Mouse (Mus musculus): ENCODE results near the gene Lhx5. TPM values are rescaled to one million over a fixed set of nuclear protein-coding genes. Genes with fewer than 3 reads are reported as not detected.
A peak's percentile ranks its signal among the peaks of the same experiment; 100 is the strongest.

The Lhx5 gene
- polyA plus RNA-seq, 1 experiment = not detected

DNA sequence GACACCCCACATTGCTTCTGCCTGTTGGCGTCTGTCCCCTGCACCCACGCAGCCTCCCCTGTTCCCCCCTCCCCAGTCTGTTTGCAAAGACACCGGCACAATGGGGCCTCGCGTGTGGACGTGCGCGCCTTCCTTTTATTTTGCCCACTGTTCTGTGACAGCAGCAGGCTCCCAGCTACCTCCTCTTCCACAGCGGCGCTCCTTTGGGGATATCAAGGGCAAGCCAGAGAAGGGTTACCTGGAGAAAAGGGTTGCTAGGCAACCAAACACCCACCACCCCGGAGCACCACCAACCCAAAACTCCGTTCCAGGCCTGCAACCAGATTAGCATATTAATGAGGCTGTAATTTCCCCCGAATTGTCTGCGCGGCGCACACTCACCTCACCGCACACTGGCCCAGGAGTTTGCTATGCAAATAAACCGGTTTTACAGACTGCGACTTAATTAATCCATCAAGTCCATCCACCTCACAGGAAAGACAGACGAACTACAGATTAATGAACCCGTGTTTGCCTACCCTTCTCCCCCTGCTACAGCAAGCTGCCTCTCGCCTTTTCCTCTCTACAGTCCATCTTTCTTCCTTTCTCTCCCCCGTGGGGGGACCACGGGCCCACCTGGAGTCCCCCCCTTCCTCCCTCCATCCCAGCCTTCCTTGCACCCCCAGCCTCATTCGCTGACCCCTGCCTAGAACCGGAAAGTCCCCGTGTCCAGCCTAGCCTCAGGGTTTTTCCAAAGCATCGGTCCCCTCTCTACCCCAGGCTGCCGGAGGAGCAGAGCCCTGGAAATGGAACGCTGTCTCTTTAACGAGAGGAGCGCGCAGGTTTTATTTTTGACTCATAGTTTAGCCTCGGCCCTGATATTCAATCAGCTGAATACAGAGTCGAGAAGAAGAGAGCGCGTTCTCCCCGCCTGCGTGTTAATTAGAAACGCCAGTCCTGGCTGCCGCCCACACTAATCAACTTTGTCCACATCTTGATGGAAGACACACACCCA is 21.8 kb upstream of the Lhx5 start:
- Histone ChIP-seq H3K27ac (ENCODE audit: insufficient read depth, low read depth, low read length) (no peak overlapping the region), H3K4me3 (ENCODE audit: insufficient read depth, low read length) (no peak overlapping the region), H3K4me1 (ENCODE audit: control insufficient read depth, insufficient read depth, low read length) (no peaks in the 10 kb centered on the region)
- TF ChIP-seq CTCF (IDR thresholded peaks at IDR 0.05; ENCODE audit: low read depth, low read length) (no peak), POLR2A (IDR thresholded peaks at IDR 0.05; ENCODE audit: borderline replicate concordance, low read depth, low read length) (no peak)

DNA sequence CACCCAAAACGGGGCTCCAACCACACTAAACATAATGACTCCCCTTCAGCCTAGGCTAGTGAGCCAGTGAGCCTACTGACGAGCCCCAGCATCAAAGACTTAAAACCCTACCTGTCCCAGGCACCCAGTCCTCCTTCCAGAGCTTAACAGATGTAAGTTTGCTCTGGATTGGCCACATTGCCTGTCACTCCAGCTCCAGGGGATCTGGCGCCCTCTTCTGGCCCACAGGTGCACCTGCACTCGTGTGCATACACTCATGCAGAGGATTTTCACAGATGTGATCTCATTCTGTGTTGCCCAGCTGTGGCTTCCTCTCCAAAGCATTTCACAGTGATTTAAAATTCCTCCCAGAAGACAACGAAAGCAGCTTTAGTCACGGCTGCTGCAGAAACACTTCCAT is 18.1 kb upstream of the Lhx5 start:
- Histone ChIP-seq H3K4me1 (ENCODE audit: control insufficient read depth, insufficient read depth, low read length) (no peaks in the 10 kb centered on the region), H3K4me3 (ENCODE audit: insufficient read depth, low read length) (no peak overlapping the region), H3K27ac (ENCODE audit: insufficient read depth, low read depth, low read length) (no peak overlapping the region)
- peak; percentile 21; the same call in 1 of the 2 replicates for TF ChIP-seq CTCF (IDR thresholded peaks at IDR 0.05; ENCODE audit: low read depth, low read length)
- TF ChIP-seq POLR2A (IDR thresholded peaks at IDR 0.05; ENCODE audit: borderline replicate concordance, low read depth, low read length) = no peak

DNA sequence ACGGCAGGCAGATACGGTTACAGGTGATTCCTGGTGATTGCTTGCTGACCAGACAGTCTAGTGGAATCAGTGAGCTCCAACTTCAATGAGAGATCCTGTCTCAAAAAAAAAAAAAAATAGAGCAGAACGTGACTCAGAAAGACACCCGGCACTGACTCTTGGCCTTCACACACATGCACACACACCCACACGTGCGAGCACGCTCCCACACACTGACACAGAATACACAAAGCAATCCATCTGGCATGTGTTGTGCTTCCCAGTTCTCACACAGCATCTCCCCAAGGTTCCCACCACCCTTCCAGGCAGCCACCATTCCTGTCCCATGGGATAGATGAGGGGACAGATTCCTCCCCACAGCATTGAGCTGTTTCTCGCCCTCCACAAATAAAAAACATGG is 11.4 kb upstream of the Lhx5 start:
- Histone ChIP-seq H3K27ac (ENCODE audit: insufficient read depth, low read depth, low read length) (no peak overlapping the region), H3K4me1 (ENCODE audit: control insufficient read depth, insufficient read depth, low read length) (no peaks in the 10 kb centered on the region), H3K4me3 (ENCODE audit: insufficient read depth, low read length) (no peak overlapping the region)
- no peak for TF ChIP-seq POLR2A (IDR thresholded peaks at IDR 0.05; ENCODE audit: borderline replicate concordance, low read depth, low read length)
- TF ChIP-seq CTCF (IDR thresholded peaks at IDR 0.05; ENCODE audit: low read depth, low read length) = no peak

DNA sequence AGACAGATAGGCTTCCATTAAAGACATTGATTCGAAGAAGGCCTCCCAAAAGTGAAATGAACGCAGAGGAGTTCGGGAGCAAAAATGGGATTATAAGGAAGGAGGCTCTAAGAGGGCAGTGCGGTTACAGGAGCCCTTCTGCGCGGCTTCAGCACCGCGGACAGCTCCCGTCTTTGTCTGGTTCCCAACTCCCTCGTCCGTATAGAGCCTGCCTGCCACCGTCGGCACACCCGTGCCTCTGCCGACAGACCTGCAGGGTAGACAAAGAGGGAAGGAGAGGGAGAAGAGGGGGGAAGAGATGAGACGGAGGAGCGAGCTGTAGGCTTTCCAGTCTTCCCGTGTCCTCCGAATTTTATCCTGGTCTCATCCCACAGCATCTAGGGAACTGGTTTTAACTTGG is 7.5 kb upstream of the Lhx5 start:
- no peak overlapping the region for H3K4me3 ChIP-seq (ENCODE audit: insufficient read depth, low read length)
- no peak overlapping the region for H3K27ac ChIP-seq (ENCODE audit: insufficient read depth, low read depth, low read length)
- TF ChIP-seq POLR2A (IDR thresholded peaks at IDR 0.05; ENCODE audit: borderline replicate concordance, low read depth, low read length) = no peak
- no peak for TF ChIP-seq CTCF (IDR thresholded peaks at IDR 0.05; ENCODE audit: low read depth, low read length)
- no peaks in the 10 kb centered on the region for H3K4me1 ChIP-seq (ENCODE audit: control insufficient read depth, insufficient read depth, low read length)

DNA sequence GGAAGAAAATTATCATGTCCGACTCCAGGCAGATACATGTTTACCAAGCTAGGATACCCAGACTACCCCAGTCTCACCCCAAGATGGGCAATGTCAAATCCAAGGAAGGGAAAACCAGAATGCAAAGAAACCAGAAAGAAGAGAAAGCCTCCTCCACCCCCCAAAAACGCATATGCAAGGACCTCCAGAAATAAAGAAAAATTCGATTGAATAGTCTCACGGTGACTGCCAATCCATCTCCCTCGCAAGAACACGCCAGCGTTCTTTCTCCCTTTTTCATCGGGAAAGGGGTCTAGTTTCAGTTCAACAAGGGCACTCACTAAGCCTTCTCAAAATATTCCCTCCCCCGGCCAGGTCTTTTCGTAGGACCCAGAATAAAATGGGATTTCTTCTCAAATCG is 6.8 kb upstream of the Lhx5 start:
- H3K4me1 ChIP-seq (ENCODE audit: control insufficient read depth, insufficient read depth, low read length) = no peaks in the 10 kb centered on the region
- H3K4me3 ChIP-seq (ENCODE audit: insufficient read depth, low read length) = no peak overlapping the region
- H3K27ac ChIP-seq (ENCODE audit: insufficient read depth, low read depth, low read length) = no peak overlapping the region
- TF ChIP-seq POLR2A (IDR thresholded peaks at IDR 0.05; ENCODE audit: borderline replicate concordance, low read depth, low read length) = no peak
- TF ChIP-seq CTCF (IDR thresholded peaks at IDR 0.05; ENCODE audit: low read depth, low read length) = no peak

DNA sequence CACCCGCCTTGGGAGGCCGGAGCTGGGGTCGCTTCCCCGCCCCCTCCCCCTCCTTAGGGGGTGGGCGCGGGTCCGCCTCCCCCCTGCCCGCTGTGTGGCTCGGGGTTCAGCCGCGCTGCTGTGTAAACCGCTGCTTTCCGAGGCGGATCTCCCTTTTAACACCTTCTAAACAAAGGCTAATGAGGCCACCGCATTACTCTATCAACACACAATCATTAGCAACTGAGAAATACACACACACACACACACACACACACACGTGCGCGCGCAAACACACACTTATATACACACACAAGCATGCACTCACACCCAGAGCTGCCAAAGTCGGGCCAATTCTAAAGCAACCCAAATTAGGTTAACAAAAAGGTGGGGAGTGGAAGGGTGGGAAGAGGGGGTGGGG is 5.8 kb upstream of the Lhx5 start:
- TF ChIP-seq CTCF (IDR thresholded peaks at IDR 0.05; ENCODE audit: low read depth, low read length) = no peak
- no peak for TF ChIP-seq POLR2A (IDR thresholded peaks at IDR 0.05; ENCODE audit: borderline replicate concordance, low read depth, low read length)
- Histone ChIP-seq H3K27ac (ENCODE audit: insufficient read depth, low read depth, low read length) (no peak overlapping the region), H3K4me3 (ENCODE audit: insufficient read depth, low read length) (no peak overlapping the region), H3K4me1 (ENCODE audit: control insufficient read depth, insufficient read depth, low read length) (no peaks in the 10 kb centered on the region)

DNA sequence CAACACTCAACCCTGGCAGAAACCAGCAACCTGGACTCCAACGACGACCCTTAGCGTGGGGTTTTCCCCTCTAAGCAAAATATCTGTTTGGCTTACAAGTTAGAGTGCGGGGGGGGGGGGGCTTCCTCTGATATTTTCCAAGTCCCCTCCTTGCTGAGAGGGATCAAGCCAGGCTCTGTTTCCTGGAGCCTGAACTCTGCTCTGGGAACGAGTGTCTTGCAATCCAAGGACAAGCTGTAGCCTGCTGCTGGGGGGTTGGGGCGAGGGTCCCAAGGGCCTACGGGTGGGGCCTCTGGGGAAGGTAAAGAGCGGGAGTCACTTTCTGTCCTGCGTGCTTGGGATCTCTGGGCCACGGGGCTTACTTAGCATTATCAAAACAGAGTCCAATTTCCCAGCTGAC is 4.9 kb upstream of the Lhx5 start:
- Histone ChIP-seq H3K27ac (ENCODE audit: insufficient read depth, low read depth, low read length) (no peak overlapping the region), H3K4me3 (ENCODE audit: insufficient read depth, low read length) (no peak overlapping the region), H3K4me1 (ENCODE audit: control insufficient read depth, insufficient read depth, low read length) (no peaks in the 10 kb centered on the region)
- TF ChIP-seq CTCF (IDR thresholded peaks at IDR 0.05; ENCODE audit: low read depth, low read length) (no peak), POLR2A (IDR thresholded peaks at IDR 0.05; ENCODE audit: borderline replicate concordance, low read depth, low read length) (no peak)

DNA sequence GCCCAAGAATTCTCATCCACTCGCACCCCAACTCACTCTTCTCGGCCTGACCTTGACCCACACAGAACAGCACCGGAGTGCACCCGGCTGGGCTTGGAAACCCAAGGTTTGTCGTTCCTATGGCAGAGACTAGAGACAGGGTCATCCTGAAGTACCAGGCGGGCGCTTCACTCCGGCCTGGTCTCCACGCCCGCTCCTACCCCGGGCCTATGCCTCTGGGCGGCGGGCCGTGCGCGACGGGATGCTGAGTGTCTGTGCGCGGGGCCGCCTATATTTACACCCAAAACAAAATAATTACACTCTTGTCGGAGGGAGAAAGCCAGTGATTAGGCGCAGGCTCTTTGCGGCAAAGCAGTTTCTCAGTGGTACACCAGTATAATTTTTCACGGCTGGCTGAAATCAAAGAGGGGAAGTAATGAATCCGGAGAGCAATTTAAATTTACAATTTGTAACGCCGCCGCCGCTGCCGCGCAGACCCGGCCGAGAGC is 4.0 kb upstream of the Lhx5 start:
- no peak for TF ChIP-seq CTCF (IDR thresholded peaks at IDR 0.05; ENCODE audit: low read depth, low read length)
- no peak for TF ChIP-seq POLR2A (IDR thresholded peaks at IDR 0.05; ENCODE audit: borderline replicate concordance, low read depth, low read length)
- Histone ChIP-seq H3K4me1 (ENCODE audit: control insufficient read depth, insufficient read depth, low read length) (no peaks in the 10 kb centered on the region), H3K27ac (ENCODE audit: insufficient read depth, low read depth, low read length) (no peak overlapping the region), H3K4me3 (ENCODE audit: insufficient read depth, low read length) (no peak overlapping the region)

DNA sequence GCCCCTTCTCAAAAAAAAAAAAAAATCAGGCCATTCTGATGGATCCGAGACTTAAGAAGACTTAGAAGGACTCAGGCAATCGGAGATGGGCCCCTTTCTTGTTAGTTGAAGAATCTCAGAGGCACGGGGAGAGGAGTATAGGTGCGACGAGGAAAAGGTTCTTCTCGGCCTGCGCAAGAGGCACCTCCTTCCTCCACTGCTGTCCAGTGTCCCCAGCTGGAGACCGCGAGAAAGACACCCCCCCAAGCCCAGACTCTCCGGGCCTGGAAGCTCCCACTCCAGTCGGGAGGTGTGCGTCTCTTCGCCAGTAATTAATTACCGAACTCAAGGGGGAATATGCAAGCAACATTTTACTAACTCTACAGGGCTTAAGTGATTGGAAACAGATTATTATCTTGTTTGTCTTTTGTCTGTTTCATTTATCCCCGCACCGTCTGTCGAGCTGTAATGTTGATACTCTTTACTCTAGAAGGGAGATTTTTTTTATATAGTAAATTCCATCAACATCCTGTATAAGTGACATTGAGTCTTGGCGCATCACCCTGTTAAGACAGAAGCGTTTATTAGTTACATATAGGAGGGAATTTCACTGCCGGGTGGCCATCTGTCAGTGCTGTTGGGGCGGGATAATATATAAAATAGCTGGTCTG is 3.2 kb upstream of the Lhx5 start:
- Histone ChIP-seq H3K27ac (ENCODE audit: insufficient read depth, low read depth, low read length) (no peak overlapping the region), H3K4me3 (ENCODE audit: insufficient read depth, low read length) (no peak overlapping the region), H3K4me1 (ENCODE audit: control insufficient read depth, insufficient read depth, low read length) (no peaks in the 10 kb centered on the region)
- TF ChIP-seq POLR2A (IDR thresholded peaks at IDR 0.05; ENCODE audit: borderline replicate concordance, low read depth, low read length) (no peak), CTCF (IDR thresholded peaks at IDR 0.05; ENCODE audit: low read depth, low read length) (no peak)

DNA sequence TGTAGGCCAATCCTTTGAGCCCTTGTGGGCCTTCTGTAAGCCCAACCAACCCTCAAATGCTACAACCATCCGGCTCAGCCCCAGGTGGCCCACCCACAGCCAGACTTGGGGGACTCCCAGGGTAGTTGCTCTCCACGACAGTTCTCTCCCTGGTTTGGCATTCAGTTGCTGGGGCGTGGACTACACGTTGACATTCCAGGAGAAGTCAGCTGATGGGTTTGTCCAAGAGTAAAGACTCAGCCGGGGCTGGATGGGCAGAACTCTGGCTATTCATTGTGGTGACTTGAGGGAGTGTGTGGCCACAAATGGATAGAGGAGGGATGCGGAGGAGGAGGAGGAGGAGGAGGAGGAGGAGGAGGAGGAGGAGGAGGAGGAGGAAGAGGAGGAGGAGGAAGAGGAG is 2.5 kb upstream of the Lhx5 start:
- no peak overlapping the region for H3K27ac ChIP-seq (ENCODE audit: insufficient read depth, low read depth, low read length)

More for the DNA sequence above, 2.5 kb upstream of the Lhx5 start:
- Histone ChIP-seq H3K4me3 (ENCODE audit: insufficient read depth, low read length) (no peak overlapping the region), H3K4me1 (ENCODE audit: control insufficient read depth, insufficient read depth, low read length) (no peaks in the 10 kb centered on the region)
- TF ChIP-seq CTCF (IDR thresholded peaks at IDR 0.05; ENCODE audit: low read depth, low read length) (no peak), POLR2A (IDR thresholded peaks at IDR 0.05; ENCODE audit: borderline replicate concordance, low read depth, low read length) (no peak)
